Mouse (Mus musculus): ENCODE data around the gene Actn4. TPM values are rescaled to one million over a fixed set of nuclear protein-coding genes. Genes with fewer than 3 reads are reported as not detected.

The Actn4 gene
- polyA plus RNA-seq, 1 experiment = 243 TPM

- WGBS = 84% methylated on average over 4 of the region's 4 CpGs
- Histone ChIP-seq H3K36me3 (ENCODE audit: control insufficient read depth, insufficient read depth, low read length) (peaks cover 1% of the 10 kb centered on the region), H3K27ac (ENCODE audit: control insufficient read depth, insufficient read depth, low read length) (no peak overlapping the region), H3K27me3 (ENCODE audit: control insufficient read depth, insufficient read depth, low read length) (no peaks in the 10 kb centered on the region), H3K4me3 (ENCODE audit: control insufficient read depth, insufficient read depth, low read length) (no peak overlapping the region), H3K4me1 (replicated peaks; ENCODE audit: control insufficient read depth, insufficient read depth, low read length) (peaks cover 2% of the 10 kb centered on the region; the same call in 1 of the 2 replicates)
- no peak for DNase-seq
- TF ChIP-seq POLR2A (IDR thresholded peaks at IDR 0.05; ENCODE audit: control insufficient read depth, extremely low read depth, insufficient read depth, low read length, poor library complexity) = no peak
- no peak for TF ChIP-seq CTCF (IDR thresholded peaks at IDR 0.05; ENCODE audit: borderline replicate concordance, control insufficient read depth, extremely low read depth, insufficient read depth, low read length, poor library complexity)
These were observed 38.3 kb downstream of the Actn4 start for GRCm38 (mm10) chr7:28923865-28924291.

- DNase-seq = no peak
- Histone ChIP-seq H3K4me3 (ENCODE audit: control insufficient read depth, insufficient read depth, low read length) (no peak overlapping the region), H3K27ac (ENCODE audit: control insufficient read depth, insufficient read depth, low read length) (no peak overlapping the region), H3K27me3 (ENCODE audit: control insufficient read depth, insufficient read depth, low read length) (no peaks in the 10 kb centered on the region), H3K4me1 (replicated peaks; ENCODE audit: control insufficient read depth, insufficient read depth, low read length) (peaks cover 2% of the 10 kb centered on the region; the same call in 1 of the 2 replicates), H3K36me3 (ENCODE audit: control insufficient read depth, insufficient read depth, low read length) (peaks cover 13% of the 10 kb centered on the region)
- 97% methylated on average over 4 of the region's 4 CpGs for WGBS
- no peak for TF ChIP-seq POLR2A (IDR thresholded peaks at IDR 0.05; ENCODE audit: control insufficient read depth, extremely low read depth, insufficient read depth, low read length, poor library complexity)
- no peak for TF ChIP-seq CTCF (IDR thresholded peaks at IDR 0.05; ENCODE audit: borderline replicate concordance, control insufficient read depth, extremely low read depth, insufficient read depth, low read length, poor library complexity)
These were observed 39.5 kb downstream of the Actn4 start for GRCm38 (mm10) chr7:28922606-28923005.

- Histone ChIP-seq H3K27me3 (ENCODE audit: control insufficient read depth, insufficient read depth, low read length) (no peaks in the 10 kb centered on the region), H3K4me3 (ENCODE audit: control insufficient read depth, insufficient read depth, low read length) (no peak overlapping the region), H3K27ac (ENCODE audit: control insufficient read depth, insufficient read depth, low read length) (no peak overlapping the region), H3K36me3 (ENCODE audit: control insufficient read depth, insufficient read depth, low read length) (peaks cover 20% of the 10 kb centered on the region), H3K4me1 (replicated peaks; ENCODE audit: control insufficient read depth, insufficient read depth, low read length) (peaks cover 2% of the 10 kb centered on the region; the same call in 1 of the 2 replicates)
- DNase-seq = no peak
- no peak for TF ChIP-seq CTCF (IDR thresholded peaks at IDR 0.05; ENCODE audit: borderline replicate concordance, control insufficient read depth, extremely low read depth, insufficient read depth, low read length, poor library complexity)
- no peak for TF ChIP-seq POLR2A (IDR thresholded peaks at IDR 0.05; ENCODE audit: control insufficient read depth, extremely low read depth, insufficient read depth, low read length, poor library complexity)
- 96% methylated on average over 8 of the region's 8 CpGs for WGBS
These were observed 40.2 kb downstream of the Actn4 start for GRCm38 (mm10) chr7:28921722-28922465.

GRCm38 (mm10) chr7:28921178-28921577 is 41.0 kb downstream of the Actn4 start:
- H3K36me3 ChIP-seq (ENCODE audit: control insufficient read depth, insufficient read depth, low read length) = peaks cover 24% of the 10 kb centered on the region
- H3K27ac ChIP-seq (ENCODE audit: control insufficient read depth, insufficient read depth, low read length) = no peak overlapping the region
- no peaks in the 10 kb centered on the region for H3K27me3 ChIP-seq (ENCODE audit: control insufficient read depth, insufficient read depth, low read length)
- no peak for DNase-seq
- TF ChIP-seq POLR2A (IDR thresholded peaks at IDR 0.05; ENCODE audit: control insufficient read depth, extremely low read depth, insufficient read depth, low read length, poor library complexity) = no peak
- TF ChIP-seq CTCF (IDR thresholded peaks at IDR 0.05; ENCODE audit: borderline replicate concordance, control insufficient read depth, extremely low read depth, insufficient read depth, low read length, poor library complexity) = no peak
- H3K4me1 ChIP-seq (replicated peaks; ENCODE audit: control insufficient read depth, insufficient read depth, low read length) = peaks cover 2% of the 10 kb centered on the region; the same call in 1 of the 2 replicates
- WGBS = 98% methylated on average over 3 of the region's 3 CpGs
- no peak overlapping the region for H3K4me3 ChIP-seq (ENCODE audit: control insufficient read depth, insufficient read depth, low read length)

GRCm38 (mm10) chr7:28919815-28920214 is 42.3 kb downstream of the Actn4 start:
- Histone ChIP-seq H3K27ac (ENCODE audit: control insufficient read depth, insufficient read depth, low read length) (no peak overlapping the region), H3K4me3 (ENCODE audit: control insufficient read depth, insufficient read depth, low read length) (no peak overlapping the region), H3K27me3 (ENCODE audit: control insufficient read depth, insufficient read depth, low read length) (no peaks in the 10 kb centered on the region), H3K4me1 (replicated peaks; ENCODE audit: control insufficient read depth, insufficient read depth, low read length) (peaks cover 2% of the 10 kb centered on the region; the same call in 1 of the 2 replicates), H3K36me3 (ENCODE audit: control insufficient read depth, insufficient read depth, low read length) (peaks cover 38% of the 10 kb centered on the region)
- DNase-seq = peak; percentile 9
- no peak for TF ChIP-seq CTCF (IDR thresholded peaks at IDR 0.05; ENCODE audit: borderline replicate concordance, control insufficient read depth, extremely low read depth, insufficient read depth, low read length, poor library complexity)
- no peak for TF ChIP-seq POLR2A (IDR thresholded peaks at IDR 0.05; ENCODE audit: control insufficient read depth, extremely low read depth, insufficient read depth, low read length, poor library complexity)
- 90% methylated on average over 6 of the region's 6 CpGs for WGBS

GRCm38 (mm10) chr7:28918540-28918939 is 43.6 kb downstream of the Actn4 start:
- Histone ChIP-seq H3K4me3 (ENCODE audit: control insufficient read depth, insufficient read depth, low read length) (no peak overlapping the region), H3K36me3 (ENCODE audit: control insufficient read depth, insufficient read depth, low read length) (peaks cover 51% of the 10 kb centered on the region), H3K27ac (ENCODE audit: control insufficient read depth, insufficient read depth, low read length) (no peak overlapping the region), H3K27me3 (ENCODE audit: control insufficient read depth, insufficient read depth, low read length) (no peaks in the 10 kb centered on the region), H3K4me1 (replicated peaks; ENCODE audit: control insufficient read depth, insufficient read depth, low read length) (0 out of 2 replicates have a peak, but pooled peaks cover under 1% of the 10 kb centered on the region)
- WGBS = 94% methylated on average over 8 of the region's 8 CpGs
- DNase-seq = no peak
- no peak for TF ChIP-seq CTCF (IDR thresholded peaks at IDR 0.05; ENCODE audit: borderline replicate concordance, control insufficient read depth, extremely low read depth, insufficient read depth, low read length, poor library complexity)
- no peak for TF ChIP-seq POLR2A (IDR thresholded peaks at IDR 0.05; ENCODE audit: control insufficient read depth, extremely low read depth, insufficient read depth, low read length, poor library complexity)
